Mouse (Mus musculus) lung, postnatal 4 days (tissue): Measurements from ENCODE around the gene Csrnp3.
A peak's percentile ranks its signal among the peaks of the same experiment; 100 is the strongest.
"Not testable (repeated sequence)": the region's sequence is repeated elsewhere in the genome, so short reads cannot be mapped to it uniquely, and the experiment has no call there.

Experiments
- DNase-seq, 2 experiments: peaks; one replicate each; pipeline ENCODE4 v3.0.0; 2021

The Csrnp3 gene

GRCm38 (mm10) chr2:65845551-65845950 lies at the start of gene Csrnp3:
Gene Csrnp3, plus strand, starts transcription at chr2:65845767.
- DNase-seq = peak; percentile 12 to 31

- no peak for DNase-seq
Measured at GRCm38 (mm10) chr2:65801054-65801709, 44.4 kb upstream of the Csrnp3 start.

DNA sequence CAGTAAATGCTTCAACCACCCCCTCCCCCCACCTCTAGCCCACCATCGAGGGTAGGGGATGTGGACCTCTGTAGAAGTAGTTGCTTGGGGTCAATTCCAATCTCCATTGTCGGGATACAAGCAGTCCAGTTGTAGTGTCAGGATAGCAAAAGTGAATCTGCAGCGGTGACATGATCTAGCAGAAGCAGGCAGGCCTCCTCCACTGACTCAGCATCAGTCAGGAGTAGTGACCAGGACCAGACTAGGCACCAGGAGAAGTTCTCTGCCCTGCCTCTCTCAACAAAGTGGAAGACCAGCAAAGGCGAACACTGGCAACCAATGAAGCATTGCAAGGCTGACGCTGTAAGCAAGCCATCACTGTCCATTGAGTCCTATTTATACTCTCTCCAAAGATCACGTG lies 39.0 kb upstream of the Csrnp3 start:
- no peak for DNase-seq

GRCm38 (mm10) chr2:65811203-65811602 lies 34.4 kb upstream of the Csrnp3 start:
- not testable (repeated sequence) for DNase-seq

- peak; percentile 34 to 35 for DNase-seq
Measured at GRCm38 (mm10) chr2:65818080-65818796, 27.3 kb upstream of the Csrnp3 start.

DNA sequence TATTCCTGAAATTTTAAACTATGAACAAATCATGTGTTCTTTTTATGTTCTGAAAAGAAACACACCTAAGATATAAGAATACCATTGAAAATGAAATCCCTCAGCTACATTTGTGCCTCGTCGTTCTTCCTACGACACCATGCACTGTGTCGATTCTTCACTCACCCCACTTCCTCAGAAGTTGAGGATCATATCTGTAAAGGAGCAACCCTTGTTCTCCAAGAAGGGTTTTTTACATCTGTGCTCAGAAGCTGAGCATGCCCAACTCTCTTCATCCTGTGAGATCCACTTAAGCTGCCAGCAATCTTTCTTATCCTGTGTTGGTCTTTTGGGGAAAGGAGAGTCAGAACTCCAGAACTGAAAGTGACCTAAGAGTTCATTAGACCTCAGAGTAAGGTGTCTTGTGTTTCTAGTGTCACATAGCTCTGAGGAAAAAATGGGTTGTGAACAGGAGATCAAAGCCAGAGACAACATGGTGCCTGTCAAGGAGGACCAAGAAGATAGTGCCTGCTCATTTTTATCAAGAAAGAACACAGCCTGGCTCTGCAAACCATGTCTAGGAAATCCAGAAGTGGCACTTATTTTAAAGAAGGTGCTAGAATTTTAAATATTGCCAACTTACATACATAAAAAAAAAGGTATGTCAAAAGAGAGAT lies 25.3 kb upstream of the Csrnp3 start:
- no peak for DNase-seq

DNA sequence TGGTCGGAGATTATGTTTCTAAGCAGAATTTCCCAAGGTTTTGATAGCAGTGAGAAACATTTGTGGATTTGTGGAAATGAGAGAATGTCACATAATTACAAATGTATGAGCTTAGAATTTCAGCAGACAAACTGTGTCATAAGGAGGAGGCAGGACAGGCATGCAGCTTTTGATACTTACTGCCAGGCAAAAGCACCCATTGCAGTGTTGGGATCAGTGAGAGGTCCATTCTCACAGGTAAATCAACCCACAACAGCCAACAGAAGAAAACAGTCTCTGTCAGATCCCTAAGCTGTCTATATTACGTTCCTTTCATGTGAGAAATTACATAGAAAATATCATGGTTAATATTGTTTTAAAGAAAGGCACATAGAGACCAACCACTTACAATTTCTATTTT lies 19.3 kb upstream of the Csrnp3 start:
- no peak for DNase-seq

DNA sequence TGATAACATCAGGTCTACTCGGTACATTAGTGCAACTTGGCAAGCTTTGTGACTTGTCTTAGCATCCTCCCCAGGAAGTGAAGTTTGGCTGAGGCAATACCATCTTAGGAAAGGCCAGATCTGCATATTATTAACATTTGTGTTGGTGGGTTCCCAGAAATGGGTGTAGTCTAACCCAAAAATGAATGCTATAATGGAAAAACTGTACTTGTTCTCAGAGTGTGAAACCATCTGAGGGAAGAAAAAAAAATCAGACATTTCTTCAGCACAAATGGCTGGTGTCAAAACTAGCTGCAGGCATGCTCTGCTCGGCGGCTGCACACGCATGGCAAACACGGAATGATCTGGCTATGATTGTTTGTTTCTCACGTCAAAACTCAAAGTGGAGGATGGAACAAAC lies 18.8 kb upstream of the Csrnp3 start:
- DNase-seq = no peak

- no peak for DNase-seq
Measured at GRCm38 (mm10) chr2:65828699-65829098, 16.9 kb upstream of the Csrnp3 start.

GRCm38 (mm10) chr2:65832738-65833395 lies 12.7 kb upstream of the Csrnp3 start:
- DNase-seq = no peak

DNA sequence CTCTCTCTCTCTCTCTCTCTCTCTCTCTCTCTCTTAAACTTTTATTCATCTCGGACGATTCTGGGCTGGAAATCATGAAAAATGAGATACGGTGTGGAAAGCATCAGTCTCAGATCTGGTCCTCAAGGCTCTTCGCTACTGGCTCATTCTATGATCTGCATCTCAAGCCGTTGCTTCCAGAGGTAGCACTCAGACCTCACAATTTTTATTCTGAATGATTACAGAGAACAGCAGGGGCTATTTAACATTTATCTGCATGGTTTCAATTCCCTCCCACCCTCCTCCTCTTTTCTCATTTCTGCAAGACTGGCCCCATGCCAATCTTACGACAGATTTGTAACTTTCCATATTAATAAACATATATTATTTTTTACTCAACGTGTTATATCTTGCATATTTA lies 12.1 kb upstream of the Csrnp3 start:
- DNase-seq = no peak

DNA sequence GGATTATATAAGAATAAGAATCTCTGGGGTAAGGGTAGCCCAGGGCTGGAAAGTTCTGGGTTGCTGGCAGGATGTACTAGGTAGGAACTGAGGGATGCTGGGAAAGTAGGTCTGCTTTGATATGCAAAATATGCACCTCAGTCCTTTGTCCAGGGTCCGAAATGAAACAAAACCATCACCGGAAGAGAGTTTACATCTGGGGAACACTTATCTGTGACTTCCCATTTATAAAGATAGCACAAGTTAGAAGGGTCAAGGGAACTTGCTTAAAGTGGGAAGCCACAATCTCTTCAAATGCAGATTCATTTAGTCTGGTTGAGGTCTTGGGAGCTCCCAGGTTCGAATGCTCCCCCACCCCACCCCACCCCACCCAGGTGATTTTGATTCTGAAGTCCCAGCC lies 4.0 kb upstream of the Csrnp3 start:
- DNase-seq = no peak

DNA sequence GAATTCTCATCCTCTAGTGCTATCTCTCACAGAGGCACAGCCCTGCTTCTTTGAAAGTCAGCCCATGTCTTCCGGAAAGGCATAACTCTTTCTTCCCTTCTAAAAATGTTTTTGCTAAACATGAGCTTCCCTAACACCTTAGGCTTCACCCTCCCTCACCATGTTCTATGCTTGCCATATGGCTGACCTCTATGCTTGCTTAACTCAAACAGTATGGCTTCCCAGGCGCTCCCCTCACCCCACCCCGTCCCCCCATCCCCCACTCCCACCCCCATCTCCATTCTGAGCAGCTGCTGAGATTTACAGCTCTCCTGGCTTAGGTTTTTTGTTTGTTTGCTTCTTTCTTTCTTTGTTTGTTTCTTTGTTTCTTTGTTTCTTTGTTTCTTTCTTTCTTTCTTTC lies 3.2 kb upstream of the Csrnp3 start:
- no peak for DNase-seq

GRCm38 (mm10) chr2:65846000-65846755 lies 611 bp downstream of the Csrnp3 start:
- no peak for DNase-seq

- DNase-seq = no peak
Measured at GRCm38 (mm10) chr2:65847463-65848110, 2.0 kb downstream of the Csrnp3 start.

- no peak for DNase-seq
Measured at GRCm38 (mm10) chr2:65848706-65849105, 3.1 kb downstream of the Csrnp3 start.

GRCm38 (mm10) chr2:65850282-65850681 lies 4.7 kb downstream of the Csrnp3 start:
- not testable (repeated sequence) for DNase-seq

GRCm38 (mm10) chr2:65856791-65857190 lies 11.2 kb downstream of the Csrnp3 start:
- DNase-seq = no peak

GRCm38 (mm10) chr2:65859767-65860727 lies 14.5 kb downstream of the Csrnp3 start:
- no peak for DNase-seq

GRCm38 (mm10) chr2:65864778-65865339 lies 19.3 kb downstream of the Csrnp3 start:
- DNase-seq = no peak
